Mouse (Mus musculus) c-Kit-negative CD71-positive TER-119-positive erythroid progenitor cells, embryonic 14.5 days (primary cell): ENCODE measurements around the gene Gm27179.
"Not testable (repeated sequence)": the region's sequence is repeated elsewhere in the genome, so short reads cannot be mapped to it uniquely, and the experiment has no call there.

Experiments
- DNase-seq: peaks from one replicate; pipeline ENCODE4 v3.0.0-alpha.2; 2013; ENCODE audit warnings: low read depth, low spot score

Gene Gm27179

GRCm38 (mm10) chr14:69512449-69512848 is at the start of gene Gm27179:
TSS of gene Gm27179 (minus strand) at chr14:69512549.
- DNase-seq = not testable (repeated sequence)

- DNase-seq = not testable (repeated sequence)
Measured at GRCm38 (mm10) chr14:69557550-69557949, 45.2 kb upstream of the Gm27179 start.

- not testable (repeated sequence) for DNase-seq
Measured at GRCm38 (mm10) chr14:69556820-69557219, 44.5 kb upstream of the Gm27179 start.

GRCm38 (mm10) chr14:69555110-69555831 is 42.9 kb upstream of the Gm27179 start, which contains the start of gene Entpd4b:
TSS of gene Entpd4b (plus strand) at chr14:69555424.
- not testable (repeated sequence) for DNase-seq

GRCm38 (mm10) chr14:69547310-69547709 is 35.0 kb upstream of the Gm27179 start:
- DNase-seq = not testable (repeated sequence)

GRCm38 (mm10) chr14:69545052-69545451 is 32.7 kb upstream of the Gm27179 start:
- not testable (repeated sequence) for DNase-seq

- not testable (repeated sequence) for DNase-seq
Measured at GRCm38 (mm10) chr14:69544033-69544432, 31.7 kb upstream of the Gm27179 start.

- not testable (repeated sequence) for DNase-seq
Measured at GRCm38 (mm10) chr14:69542695-69543094, 30.3 kb upstream of the Gm27179 start.

- DNase-seq = not testable (repeated sequence)
Measured at GRCm38 (mm10) chr14:69540113-69540512, 27.8 kb upstream of the Gm27179 start.

- DNase-seq = not testable (repeated sequence)
Measured at GRCm38 (mm10) chr14:69536539-69536938, 24.2 kb upstream of the Gm27179 start.

GRCm38 (mm10) chr14:69526202-69526601 is 13.9 kb upstream of the Gm27179 start:
- DNase-seq = not testable (repeated sequence)

GRCm38 (mm10) chr14:69523001-69523400 is 10.7 kb upstream of the Gm27179 start:
- DNase-seq = not testable (repeated sequence)

GRCm38 (mm10) chr14:69520810-69521209 is 8.5 kb upstream of the Gm27179 start:
- DNase-seq = not testable (repeated sequence)

- DNase-seq = not testable (repeated sequence)
Measured at GRCm38 (mm10) chr14:69507000-69507399, 5.3 kb downstream of the Gm27179 start.

GRCm38 (mm10) chr14:69503174-69503573 is 9.2 kb downstream of the Gm27179 start, which contains the start of gene Gm16867:
TSS of gene Gm16867 (minus strand) at chr14:69503362.
- DNase-seq = not testable (repeated sequence)

GRCm38 (mm10) chr14:69502440-69503150 is 9.8 kb downstream of the Gm27179 start:
- not testable (repeated sequence) for DNase-seq

GRCm38 (mm10) chr14:69496259-69496658 is 16.1 kb downstream of the Gm27179 start:
- DNase-seq = not testable (repeated sequence)

GRCm38 (mm10) chr14:69494946-69495345 is 17.4 kb downstream of the Gm27179 start:
- not testable (repeated sequence) for DNase-seq

GRCm38 (mm10) chr14:69494522-69494921 is 17.8 kb downstream of the Gm27179 start:
- not testable (repeated sequence) for DNase-seq

- DNase-seq = not testable (repeated sequence)
Measured at GRCm38 (mm10) chr14:69488001-69488400, 24.3 kb downstream of the Gm27179 start.

GRCm38 (mm10) chr14:69485466-69486135 is 26.7 kb downstream of the Gm27179 start:
- DNase-seq = not testable (repeated sequence)
